Mouse (Mus musculus): Measurements from ENCODE around the gene Tnip1. TPM values are rescaled to one million over a fixed set of nuclear protein-coding genes. Genes with fewer than 3 reads are reported as not detected.
A peak's percentile ranks its signal among the peaks of the same experiment; 100 is the strongest.
"Not testable (repeated sequence)": the region's sequence is repeated elsewhere in the genome, so short reads cannot be mapped to it uniquely, and the experiment has no call there.

Gene Tnip1
- polyA plus RNA-seq, 1 experiment from 2014 or later = 16.4 TPM

DNA sequence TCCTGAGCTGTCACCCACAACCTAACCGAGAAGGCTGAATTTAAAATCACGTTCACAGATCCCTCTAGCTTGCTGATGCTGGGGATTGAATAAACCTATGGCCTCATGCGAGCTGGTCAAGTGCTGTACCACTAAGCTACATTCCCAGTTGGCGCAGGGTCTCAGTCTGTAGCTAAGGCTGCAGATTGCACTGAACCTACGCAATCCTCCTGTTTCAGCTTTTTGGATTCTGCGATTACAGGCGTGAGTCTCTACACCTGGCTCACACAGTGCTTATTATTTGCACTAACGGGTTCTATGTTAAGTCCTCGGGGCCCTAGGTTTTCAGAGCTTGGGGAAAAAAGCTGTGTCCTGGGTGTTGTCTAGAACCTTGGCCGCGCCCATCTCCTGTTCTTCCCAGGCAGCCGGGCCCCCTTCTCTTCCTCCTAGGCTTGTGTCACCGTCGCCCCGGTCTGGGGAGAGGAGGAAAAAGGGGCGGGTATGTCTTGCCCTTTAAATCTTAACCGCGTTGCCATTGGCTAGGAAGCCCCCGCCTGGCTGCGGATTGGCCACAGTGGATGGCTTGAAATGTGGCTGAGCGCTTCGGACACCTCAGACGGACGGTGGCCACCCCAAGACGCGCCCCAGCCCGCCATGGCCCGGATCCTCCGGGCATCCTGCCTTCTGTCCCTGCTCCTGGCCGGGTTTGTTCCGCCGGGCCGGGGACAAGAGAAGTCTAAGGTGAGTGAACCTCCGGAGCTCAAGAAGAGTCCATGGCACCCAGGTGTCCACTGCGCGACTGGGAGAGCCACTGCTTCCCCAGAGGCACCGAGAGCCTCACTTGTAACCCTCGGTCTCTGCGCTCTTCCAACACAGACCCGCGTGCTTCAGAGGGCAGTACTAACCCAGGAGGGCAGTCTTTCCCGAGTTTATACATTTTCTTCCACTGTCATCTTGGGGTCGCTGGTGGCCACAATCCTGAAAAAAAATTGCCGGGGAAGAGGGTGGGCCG is 60.1 kb downstream of the Tnip1 start, which contains the start of gene Gpx3:
TSS of gene Gpx3 (plus strand) at position 121 of the 991 bp plus-strand sequence.
- WGBS = 14% methylated on average over 44 of the region's 45 CpGs
- peaks cover 10% of the 10 kb centered on the region; the same call in 1 of the 2 replicates for H3K4me1 ChIP-seq
- peak within 1 kb of the TSS; percentile 95 for H3K4me2 ChIP-seq
- H3K9ac ChIP-seq = peak within 1 kb of the TSS; percentile 53
- H3K27ac ChIP-seq = no peak within 1 kb of the TSS
- peak; percentile 96 for ATAC-seq (replicated peaks)
- H3K9me3 ChIP-seq = no peaks in the 10 kb centered on the region
- H3K27me3 ChIP-seq (replicated peaks) = no peaks in the 10 kb centered on the region
- no peaks in the 10 kb centered on the region for H3K36me3 ChIP-seq (replicated peaks)
- peak within 1 kb of the TSS; percentile 54 for H3K4me3 ChIP-seq

DNA sequence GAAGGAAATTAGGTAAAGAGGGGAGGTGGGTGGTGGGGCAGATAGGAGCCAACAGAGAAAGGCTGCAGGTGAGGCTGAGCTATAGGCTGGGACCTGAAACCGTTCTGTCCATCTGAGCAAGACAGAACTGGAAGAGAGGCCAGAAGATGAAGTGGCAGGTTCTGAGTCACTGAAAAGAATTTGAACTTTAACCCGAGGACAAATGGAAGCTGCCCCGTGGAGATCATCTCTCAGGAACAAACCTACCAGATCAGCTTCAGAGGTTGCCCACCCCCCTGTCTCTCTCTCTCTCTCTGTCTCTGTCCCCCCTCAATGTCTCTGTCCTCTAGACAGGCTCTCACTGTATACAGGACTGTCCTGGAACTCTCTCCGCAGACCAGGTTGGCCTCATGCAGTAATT is 63.1 kb downstream of the Tnip1 start:
- ATAC-seq (replicated peaks) = no peak
- 78% methylated on average over 4 of the region's 4 CpGs for WGBS

DNA sequence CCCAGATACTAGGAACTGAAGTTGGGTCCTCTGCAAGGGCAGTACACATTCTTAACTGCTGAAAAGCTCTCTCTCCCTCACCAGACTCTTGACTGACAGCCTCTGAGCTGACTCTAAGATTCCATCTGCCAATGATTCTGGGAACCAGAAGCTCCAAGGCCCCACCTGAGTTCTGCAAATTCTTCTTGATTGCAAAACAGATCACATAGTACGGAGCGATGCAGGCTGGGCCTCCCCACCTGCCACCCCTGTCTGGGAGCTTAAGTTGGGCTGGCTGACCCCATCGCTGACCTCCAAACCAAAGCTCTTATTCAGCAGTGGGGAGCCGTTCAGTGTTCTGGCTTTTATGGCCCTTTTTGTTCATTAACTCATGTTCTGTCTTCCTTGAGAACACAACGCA is 65.2 kb downstream of the Tnip1 start:
- H3K36me3 ChIP-seq (replicated peaks) = no peaks in the 10 kb centered on the region
- 58% methylated on average over 5 of the region's 5 CpGs for WGBS
- ATAC-seq (replicated peaks) = no peak
- H3K27me3 ChIP-seq (replicated peaks) = no peaks in the 10 kb centered on the region
- H3K4me3 ChIP-seq = no peak overlapping the region
- H3K4me2 ChIP-seq = no peak overlapping the region
- no peaks in the 10 kb centered on the region for H3K9me3 ChIP-seq
- H3K4me1 ChIP-seq = peaks cover 3% of the 10 kb centered on the region; the same call in 1 of the 2 replicates
- H3K9ac ChIP-seq = no peak overlapping the region
- no peak overlapping the region for H3K27ac ChIP-seq

More for the DNA sequence above, 63.1 kb downstream of the Tnip1 start:
- no peaks in the 10 kb centered on the region for H3K36me3 ChIP-seq (replicated peaks)
- H3K27ac ChIP-seq = no peak overlapping the region
- H3K4me3 ChIP-seq = no peak overlapping the region
- no peak overlapping the region for H3K4me2 ChIP-seq
- H3K4me1 ChIP-seq = peaks cover 10% of the 10 kb centered on the region; the same call in 1 of the 2 replicates
- no peak overlapping the region for H3K9ac ChIP-seq
- no peaks in the 10 kb centered on the region for H3K9me3 ChIP-seq
- no peaks in the 10 kb centered on the region for H3K27me3 ChIP-seq (replicated peaks)

DNA sequence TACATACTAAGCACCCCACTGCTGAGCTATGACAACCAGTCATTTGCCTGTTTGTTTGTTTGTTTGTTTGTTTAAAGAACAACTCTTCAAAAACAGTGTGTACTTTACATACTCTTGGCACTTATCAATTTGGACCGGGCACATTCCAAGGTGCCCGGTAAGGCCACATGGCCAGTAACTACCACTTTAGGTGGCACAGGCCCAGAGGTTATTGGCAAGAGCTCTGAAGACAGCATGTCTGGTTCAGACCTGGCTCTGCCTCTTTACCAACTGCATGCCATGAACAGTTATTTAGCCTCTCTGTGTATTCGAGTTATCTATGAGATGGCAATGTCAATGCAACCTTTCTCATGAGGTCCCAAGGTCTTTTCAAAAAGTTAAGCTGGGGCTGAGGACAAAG is 66.1 kb downstream of the Tnip1 start:
- 91% methylated on average over 3 of the region's 3 CpGs for WGBS
- H3K36me3 ChIP-seq (replicated peaks); H3K27ac ChIP-seq; H3K9me3 ChIP-seq; H3K27me3 ChIP-seq (replicated peaks); ATAC-seq (replicated peaks); H3K4me3 ChIP-seq; H3K4me2 ChIP-seq; H3K9ac ChIP-seq; H3K4me1 ChIP-seq: not testable (repeated sequence)

DNA sequence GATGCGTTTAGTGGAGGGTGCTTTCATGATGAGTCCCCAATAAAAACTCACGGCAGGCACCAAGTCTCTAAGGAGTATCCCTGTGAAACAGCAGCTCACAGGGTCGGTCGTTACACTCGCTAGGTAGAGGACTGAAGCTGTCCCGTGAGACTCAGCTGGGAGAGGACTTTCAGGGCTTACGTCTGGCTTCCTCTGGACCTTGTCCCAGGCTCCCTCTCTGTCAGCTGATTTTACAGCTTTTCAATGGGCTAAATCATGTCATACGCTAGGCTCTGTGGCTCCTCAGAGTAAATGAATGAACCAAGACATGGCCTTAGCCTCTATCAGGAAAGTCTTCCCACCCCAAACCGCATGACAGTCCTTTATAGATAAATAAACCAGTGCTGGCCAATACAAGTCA is 68.1 kb downstream of the Tnip1 start:
- no peaks in the 10 kb centered on the region for H3K9me3 ChIP-seq
- WGBS = 72% methylated on average over 9 of the region's 9 CpGs
- H3K27me3 ChIP-seq (replicated peaks) = no peaks in the 10 kb centered on the region
- H3K4me1 ChIP-seq = no peaks in the 10 kb centered on the region
- H3K4me2 ChIP-seq = no peak overlapping the region
- no peaks in the 10 kb centered on the region for H3K36me3 ChIP-seq (replicated peaks)
- no peak for ATAC-seq (replicated peaks)
- H3K9ac ChIP-seq = no peak overlapping the region
- no peak overlapping the region for H3K27ac ChIP-seq
- no peak overlapping the region for H3K4me3 ChIP-seq

DNA sequence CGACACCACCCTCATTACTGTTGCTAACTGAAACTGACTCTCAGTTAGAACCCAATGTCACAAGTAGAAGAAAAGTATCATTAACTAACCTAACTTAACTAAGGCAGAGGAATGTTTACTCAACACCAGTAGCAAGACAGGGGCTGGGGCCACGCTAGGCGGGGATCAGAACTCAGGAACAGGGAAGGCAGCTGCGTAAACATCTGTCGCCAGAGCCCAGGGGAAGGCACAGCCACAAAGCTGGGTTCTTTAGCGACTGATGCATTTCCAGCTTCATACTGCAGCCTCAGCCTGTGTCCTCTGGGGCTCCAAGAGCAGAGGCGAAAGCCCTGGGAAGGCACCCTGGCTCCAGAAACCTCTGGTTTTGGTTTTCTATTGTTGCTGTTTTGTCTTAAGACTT is 70.6 kb downstream of the Tnip1 start:
- H3K27ac ChIP-seq = no peak overlapping the region
- H3K4me3 ChIP-seq = no peak overlapping the region
- no peaks in the 10 kb centered on the region for H3K4me1 ChIP-seq
- H3K9ac ChIP-seq = no peak overlapping the region
- no peaks in the 10 kb centered on the region for H3K27me3 ChIP-seq (replicated peaks)
- H3K9me3 ChIP-seq = no peaks in the 10 kb centered on the region
- ATAC-seq (replicated peaks) = no peak
- no peaks in the 10 kb centered on the region for H3K36me3 ChIP-seq (replicated peaks)
- no peak overlapping the region for H3K4me2 ChIP-seq
- 62% methylated on average over 7 of the region's 7 CpGs for WGBS

DNA sequence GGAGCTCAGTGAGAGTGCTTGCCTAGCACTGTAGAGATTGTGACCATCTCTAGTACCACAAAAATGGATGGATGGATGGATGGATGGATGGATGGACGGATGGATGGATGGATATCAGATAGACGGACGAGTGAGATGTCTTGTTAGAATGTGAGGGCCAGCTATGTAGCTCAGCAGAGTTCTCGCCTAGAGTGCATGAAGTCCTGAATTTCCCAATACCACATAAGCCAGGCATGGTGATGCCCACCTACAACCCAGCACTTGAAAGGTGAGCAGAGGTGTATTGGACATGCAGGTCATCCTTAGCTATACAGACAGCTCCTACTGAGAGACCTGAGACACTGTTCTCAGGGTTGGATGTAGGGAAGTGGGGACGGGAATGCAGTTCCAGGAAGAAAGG is 71.4 kb downstream of the Tnip1 start:
- Histone ChIP-seq H3K4me2 (no peak overlapping the region), H3K27ac (no peak overlapping the region), H3K27me3 (replicated peaks) (no peaks in the 10 kb centered on the region), H3K4me1 (no peaks in the 10 kb centered on the region), H3K9me3 (no peaks in the 10 kb centered on the region), H3K9ac (no peak overlapping the region), H3K36me3 (replicated peaks) (no peaks in the 10 kb centered on the region), H3K4me3 (no peak overlapping the region)
- ATAC-seq (replicated peaks) = no peak
- 85% methylated on average over 5 of the region's 5 CpGs for WGBS

DNA sequence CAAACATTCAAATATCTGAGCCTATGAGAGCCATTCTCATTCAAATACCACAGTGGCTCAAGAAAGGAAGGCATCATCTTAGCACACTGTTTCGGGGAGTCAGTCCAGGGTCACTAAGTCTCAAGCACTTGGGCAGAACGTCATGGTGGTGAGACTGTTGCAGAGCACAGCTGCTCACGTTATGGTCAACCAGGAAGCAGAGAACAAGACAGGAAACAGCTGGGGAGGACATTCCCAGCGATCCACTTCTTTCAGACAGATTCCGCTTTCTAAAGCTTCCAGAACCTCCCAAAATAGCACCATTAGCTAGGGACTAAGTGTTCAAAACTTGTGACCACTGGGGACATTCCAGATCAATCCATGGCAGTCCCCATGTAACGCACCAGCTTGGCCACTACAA is 74.8 kb downstream of the Tnip1 start:
- Histone ChIP-seq H3K9ac (no peak overlapping the region), H3K4me3 (no peak overlapping the region), H3K9me3 (no peaks in the 10 kb centered on the region), H3K36me3 (replicated peaks) (no peaks in the 10 kb centered on the region), H3K4me1 (no peaks in the 10 kb centered on the region), H3K4me2 (no peak overlapping the region), H3K27me3 (replicated peaks) (no peaks in the 10 kb centered on the region), H3K27ac (no peak overlapping the region)
- WGBS = 86% methylated on average over 6 of the region's 6 CpGs
- ATAC-seq (replicated peaks) = no peak

DNA sequence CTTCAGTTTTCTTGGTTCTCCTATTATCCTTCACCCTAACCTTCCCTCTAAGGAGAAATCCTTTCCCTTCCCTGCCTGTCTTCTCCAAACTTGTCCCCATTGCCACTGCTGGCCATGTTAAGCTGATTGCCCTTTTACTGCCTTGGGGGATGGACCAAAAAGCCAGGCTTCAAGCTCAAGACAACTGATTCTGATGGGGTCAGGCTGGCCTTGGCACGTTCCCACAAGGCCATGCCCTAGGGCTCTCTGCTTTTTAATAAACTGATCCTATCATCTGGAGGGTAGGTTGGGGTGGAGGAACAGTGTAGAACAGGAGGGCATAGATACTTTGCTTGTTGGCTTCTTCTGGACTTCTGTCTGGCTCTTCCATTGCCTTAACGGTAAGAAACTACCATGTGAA is 77.3 kb downstream of the Tnip1 start:
- H3K4me1 ChIP-seq = no peaks in the 10 kb centered on the region
- no peak overlapping the region for H3K4me3 ChIP-seq
- no peak overlapping the region for H3K27ac ChIP-seq
- 84% methylated on average over 2 of the region's 2 CpGs for WGBS
- no peak for ATAC-seq (replicated peaks)
- no peaks in the 10 kb centered on the region for H3K9me3 ChIP-seq
- H3K9ac ChIP-seq = no peak overlapping the region
- no peak overlapping the region for H3K4me2 ChIP-seq
- no peaks in the 10 kb centered on the region for H3K36me3 ChIP-seq (replicated peaks)
- H3K27me3 ChIP-seq (replicated peaks) = no peaks in the 10 kb centered on the region

DNA sequence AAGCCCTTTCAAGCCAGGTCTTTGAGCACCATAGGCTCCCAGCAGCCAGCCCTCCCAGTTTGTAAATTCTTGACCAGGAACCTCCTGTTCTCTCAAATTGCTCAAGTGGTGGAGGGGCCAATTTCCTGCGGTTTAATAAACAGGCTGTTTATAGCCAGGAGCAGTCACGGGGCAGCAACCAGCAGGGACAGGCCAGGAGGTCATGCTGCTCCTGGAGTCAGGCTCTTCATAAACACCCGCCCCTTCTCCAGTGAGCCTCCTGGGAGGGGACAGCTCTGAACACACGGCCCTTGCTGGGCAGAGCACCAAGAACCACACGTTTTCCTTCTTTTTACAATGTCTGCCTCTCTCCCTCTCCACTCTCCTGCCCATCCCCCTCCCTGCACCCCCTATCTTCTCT is 77.8 kb downstream of the Tnip1 start:
- ATAC-seq (replicated peaks) = no peak; the same call in 1 of the 2 replicates
- Histone ChIP-seq H3K36me3 (replicated peaks) (no peaks in the 10 kb centered on the region), H3K4me3 (no peak overlapping the region), H3K4me2 (no peak overlapping the region), H3K9me3 (no peaks in the 10 kb centered on the region), H3K27ac (no peak overlapping the region), H3K27me3 (replicated peaks) (no peaks in the 10 kb centered on the region), H3K4me1 (no peaks in the 10 kb centered on the region), H3K9ac (no peak overlapping the region)
- 46% methylated on average over 5 of the region's 5 CpGs for WGBS

DNA sequence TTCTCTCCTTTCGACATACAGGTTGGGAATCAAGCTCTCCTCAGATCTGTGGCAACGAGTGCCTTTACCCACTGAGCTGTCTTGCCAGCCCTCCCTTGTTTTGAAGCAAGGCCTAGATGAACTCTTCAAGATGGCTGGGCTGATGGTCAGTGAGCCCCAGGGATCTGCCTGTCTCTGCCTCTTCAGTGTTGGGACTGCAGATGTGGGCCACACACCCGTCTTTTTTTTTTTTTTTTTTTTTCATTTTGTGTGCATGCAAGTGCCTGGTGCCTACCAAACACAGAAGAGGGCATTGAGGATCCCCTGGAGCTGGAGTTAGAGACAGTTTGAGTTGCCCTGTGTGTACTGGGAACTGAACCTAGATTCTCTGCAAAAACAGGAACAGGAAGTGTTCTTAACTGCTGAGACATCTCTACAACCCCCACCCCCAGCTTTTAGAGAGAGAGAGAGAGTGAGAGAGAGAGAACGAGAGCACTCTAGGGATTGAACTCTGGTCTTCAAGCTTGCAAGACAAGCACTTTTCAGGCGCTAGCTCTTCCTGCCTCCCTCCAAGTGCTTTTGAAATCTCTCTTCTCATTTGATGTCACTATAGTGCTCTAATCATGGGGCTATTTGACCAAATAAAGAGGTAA is 78.4 kb downstream of the Tnip1 start:
- no peak for ATAC-seq (replicated peaks)
- Histone ChIP-seq H3K9ac (no peak overlapping the region), H3K9me3 (no peaks in the 10 kb centered on the region), H3K4me2 (no peak overlapping the region), H3K4me3 (no peak overlapping the region), H3K27me3 (replicated peaks) (no peaks in the 10 kb centered on the region), H3K27ac (no peak overlapping the region), H3K4me1 (no peaks in the 10 kb centered on the region), H3K36me3 (replicated peaks) (no peaks in the 10 kb centered on the region)
- WGBS = 81% methylated on average over 5 of the region's 5 CpGs

DNA sequence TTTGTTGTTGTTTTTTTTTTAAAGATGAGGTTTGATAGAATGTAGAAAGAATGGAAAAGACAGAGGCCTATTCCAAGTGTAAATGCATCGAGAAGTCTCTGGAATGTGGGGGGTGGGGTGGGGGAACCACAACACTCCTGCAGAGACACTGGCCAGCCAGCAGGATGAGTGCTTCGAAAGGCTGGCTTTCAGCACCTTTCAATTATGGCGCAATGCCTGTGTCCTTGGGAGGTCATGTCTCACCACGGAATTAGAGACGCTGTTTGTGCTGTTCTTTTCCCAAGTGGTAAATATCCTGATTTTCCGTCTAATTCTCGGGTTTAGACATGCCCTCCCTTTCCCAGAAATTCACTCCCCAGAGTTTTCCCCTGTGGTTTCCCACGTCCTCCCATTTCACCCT is 80.0 kb downstream of the Tnip1 start:
- Histone ChIP-seq H3K36me3 (replicated peaks) (no peaks in the 10 kb centered on the region), H3K4me1 (no peaks in the 10 kb centered on the region), H3K4me2 (no peak overlapping the region), H3K27ac (no peak overlapping the region), H3K9me3 (no peaks in the 10 kb centered on the region), H3K27me3 (replicated peaks) (no peaks in the 10 kb centered on the region), H3K4me3 (no peak overlapping the region), H3K9ac (no peak overlapping the region)
- 46% methylated on average over 8 of the region's 8 CpGs for WGBS
- ATAC-seq (replicated peaks) = no peak
